Mouse (Mus musculus): ENCODE results near the gene Itga1. TPM values are rescaled to one million over a fixed set of nuclear protein-coding genes. Genes with fewer than 3 reads are reported as not detected.
A peak's percentile ranks its signal among the peaks of the same experiment; 100 is the strongest.

The Itga1 gene
- polyA plus RNA-seq, 1 experiment from 2014 or later = 59.2 TPM

- no peak for ATAC-seq
Measured at GRCm38 (mm10) chr13:115127826-115128225, 26.1 kb upstream of the Itga1 start.

GRCm38 (mm10) chr13:115126534-115126933, 24.8 kb upstream of the Itga1 start:
- no peaks in the 10 kb centered on the region for H3K27me3 ChIP-seq
- ATAC-seq (no peak), DNase-seq (ENCODE audit: low read depth, low spot score) (no peak)
- POLR2A ChIA-PET = no interaction called here
- TF ChIP-seq CTCF (IDR thresholded peaks at IDR 0.05) = no peak
- CTCF ChIA-PET = interaction anchor here (1.7 kb wide), 1 partner anchor 9 kb away, joined by 4 read pairs; no protein-coding TSS in a partner anchor
- in situ Hi-C loops (cut with MboI; ENCODE audit: low pct_unique_long_range_greater_than_20kb) = no loop called here

More at GRCm38 (mm10) chr13:115127826-115128225, 26.1 kb upstream of the Itga1 start:
- ChIA-PET POLR2A (no interaction called here), CTCF (no interaction called here)
- no peaks in the 10 kb centered on the region for H3K27me3 ChIP-seq
- TF ChIP-seq CTCF (IDR thresholded peaks at IDR 0.05) = no peak
- in situ Hi-C loops (cut with MboI; ENCODE audit: low pct_unique_long_range_greater_than_20kb) = no loop called here
- DNase-seq (ENCODE audit: low read depth, low spot score) = no peak

GRCm38 (mm10) chr13:115125130-115125529, 23.4 kb upstream of the Itga1 start:
- ATAC-seq = no peak

GRCm38 (mm10) chr13:115124521-115124920, 22.8 kb upstream of the Itga1 start:
- CTCF ChIA-PET = interaction anchor here (1.5 to 2.0 kb wide), 2 partner anchors 9 to 14 kb away, joined by 3 to 5 read pairs; no protein-coding TSS in a partner anchor
- POLR2A ChIA-PET = interaction anchor here (1.2 kb wide), 1 partner anchor 15 kb away, joined by 5 read pairs; no protein-coding TSS in a partner anchor
- ATAC-seq = no peak
- in situ Hi-C loops (cut with MboI; ENCODE audit: low pct_unique_long_range_greater_than_20kb) = loop anchor here (25.0 kb wide), 1 partner anchor 1588 kb away; no protein-coding TSS in a partner anchor
- no peak for DNase-seq (ENCODE audit: low read depth, low spot score)
- no peaks in the 10 kb centered on the region for H3K27me3 ChIP-seq
- TF ChIP-seq CTCF (IDR thresholded peaks at IDR 0.05) = no peak

More at GRCm38 (mm10) chr13:115125130-115125529, 23.4 kb upstream of the Itga1 start:
- no peaks in the 10 kb centered on the region for H3K27me3 ChIP-seq
- ChIA-PET CTCF (interaction anchor here (1.0 to 1.5 kb wide), 4 partner anchors 9 to 42 kb away, joined by 3 to 6 read pairs (median 3); no protein-coding TSS in a partner anchor), POLR2A (no interaction called here)
- TF ChIP-seq CTCF (IDR thresholded peaks at IDR 0.05) = no peak
- DNase-seq (ENCODE audit: low read depth, low spot score) = no peak
- in situ Hi-C loops (cut with MboI; ENCODE audit: low pct_unique_long_range_greater_than_20kb) = no loop called here

DNA sequence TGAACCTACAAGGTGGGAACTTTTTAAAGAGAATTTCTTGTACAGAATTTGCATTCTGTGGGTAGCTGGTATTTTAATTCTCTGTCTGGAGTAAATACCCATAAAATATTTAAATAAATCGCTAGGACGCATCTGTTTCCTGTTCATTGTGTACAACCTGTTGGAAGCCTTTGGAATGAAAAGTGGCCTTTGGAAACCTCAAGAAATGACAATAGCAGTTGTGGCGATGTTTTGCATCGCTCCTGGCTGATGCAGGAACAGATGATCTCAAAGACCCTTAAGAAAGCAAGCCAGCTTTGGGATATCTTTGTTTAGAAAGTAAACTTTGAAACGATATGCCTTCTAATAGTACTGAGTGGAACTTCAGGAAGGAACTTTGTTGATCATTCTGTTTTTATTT, 17.0 kb upstream of the Itga1 start:
- TF ChIP-seq CTCF (IDR thresholded peaks at IDR 0.05) = no peak
- ChIA-PET CTCF (interaction anchor here (0.8 kb wide), 1 partner anchor 87 kb away, joined by 3 read pairs; no protein-coding TSS in a partner anchor), POLR2A (no interaction called here)
- H3K27me3 ChIP-seq = no peaks in the 10 kb centered on the region
- no peak for ATAC-seq
- DNase-seq (ENCODE audit: low read depth, low spot score) = no peak
- in situ Hi-C loops (cut with MboI; ENCODE audit: low pct_unique_long_range_greater_than_20kb) = loop anchor here (25.0 kb wide), 1 partner anchor 1594 kb away; no protein-coding TSS in a partner anchor

DNA sequence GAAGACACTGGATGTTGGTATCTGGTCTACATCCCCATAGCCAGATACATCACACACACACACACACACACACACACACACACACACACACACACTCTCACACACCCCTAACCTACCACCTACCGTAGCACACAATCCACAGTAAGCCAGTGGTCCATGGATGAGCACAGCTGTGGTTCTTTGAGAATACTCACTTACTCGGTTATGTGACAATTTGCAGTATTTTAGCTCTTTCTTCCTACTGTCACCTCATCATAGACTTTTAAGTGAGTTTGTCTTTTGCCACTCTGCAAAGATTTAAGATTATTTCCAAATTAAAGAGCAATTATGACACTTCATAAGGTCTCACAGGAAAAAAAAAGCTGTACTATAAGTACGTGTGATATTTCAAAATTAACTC, 16.4 kb upstream of the Itga1 start:
- TF ChIP-seq CTCF (IDR thresholded peaks at IDR 0.05) = no peak
- CTCF ChIA-PET = interaction anchor here (0.8 to 1.2 kb wide), 3 partner anchors 8 to 88 kb away, joined by 3 to 4 read pairs (median 3); no protein-coding TSS in a partner anchor
- POLR2A ChIA-PET = interaction anchor here (0.6 kb wide), 1 partner anchor 610 kb away, joined by 4 read pairs; no protein-coding TSS in a partner anchor
- H3K27me3 ChIP-seq = no peaks in the 10 kb centered on the region
- in situ Hi-C loops (cut with MboI; ENCODE audit: low pct_unique_long_range_greater_than_20kb) = loop anchor here (25.0 kb wide), 1 partner anchor 1594 kb away; no protein-coding TSS in a partner anchor
- ATAC-seq (no peak), DNase-seq (ENCODE audit: low read depth, low spot score) (no peak)

DNA sequence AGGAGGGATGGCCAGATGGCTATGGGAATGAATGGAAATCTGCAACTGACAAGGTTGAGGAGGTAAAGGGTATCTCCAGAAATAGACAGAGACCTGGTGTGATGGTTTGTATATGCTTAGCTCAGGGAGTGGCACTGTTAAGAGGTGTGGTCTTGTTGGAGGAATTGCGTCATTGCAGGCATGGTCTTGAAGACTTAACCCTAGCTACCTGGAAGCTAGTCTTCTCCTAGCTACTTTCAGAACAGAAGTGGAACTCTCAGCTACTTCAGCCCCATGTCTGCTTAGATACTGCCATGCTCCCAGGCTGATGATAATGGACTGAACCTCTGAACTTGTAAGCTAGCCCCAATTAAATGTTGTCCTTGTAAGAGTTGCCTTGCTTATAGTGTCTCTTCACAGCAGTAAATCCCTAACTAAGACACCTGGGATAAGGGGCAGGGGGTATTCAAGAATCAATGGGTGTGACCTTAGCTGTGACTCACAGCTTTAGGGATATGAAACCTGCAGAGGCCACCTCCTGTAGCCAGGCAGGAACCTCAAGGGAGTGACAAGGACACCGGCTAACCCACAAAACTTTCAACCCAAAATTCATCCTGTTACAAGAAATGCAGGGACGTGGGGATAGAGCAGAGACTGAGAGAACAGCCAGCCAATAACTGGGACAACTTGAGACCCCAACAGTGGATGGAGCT, 15.3 kb upstream of the Itga1 start:
- ATAC-seq = no peak
- in situ Hi-C loops (cut with MboI; ENCODE audit: low pct_unique_long_range_greater_than_20kb) = loop anchor here (25.0 kb wide), 1 partner anchor 1595 kb away; no protein-coding TSS in a partner anchor
- CTCF ChIA-PET = interaction anchor here (1.0 to 1.5 kb wide), 4 partner anchors 10 to 70 kb away, joined by 3 to 4 read pairs (median 3); no protein-coding TSS in a partner anchor

GRCm38 (mm10) chr13:115109628-115110027, 7.9 kb upstream of the Itga1 start:
- TF ChIP-seq CTCF (IDR thresholded peaks at IDR 0.05) = no peak
- ChIA-PET CTCF (interaction anchor here (1.2 to 2.0 kb wide), 3 partner anchors 9 to 14 kb away, joined by 4 to 9 read pairs (median 5); no protein-coding TSS in a partner anchor), POLR2A (interaction anchor here (1.7 kb wide), 1 partner anchor 14 kb away, joined by 5 read pairs; no protein-coding TSS in a partner anchor)
- ATAC-seq = peak; percentile 96
- no peaks in the 10 kb centered on the region for H3K27me3 ChIP-seq
- in situ Hi-C loops (cut with MboI; ENCODE audit: low pct_unique_long_range_greater_than_20kb) = loop anchor here (5.0 to 25.0 kb wide), 2 partner anchors 103 to 1603 kb away; no protein-coding TSS in a partner anchor
- DNase-seq (ENCODE audit: low read depth, low spot score) = peak; percentile 71

More for the DNA sequence above, 15.3 kb upstream of the Itga1 start:
- no peaks in the 10 kb centered on the region for H3K27me3 ChIP-seq
- no peak for TF ChIP-seq CTCF (IDR thresholded peaks at IDR 0.05)
- POLR2A ChIA-PET = interaction anchor here (0.6 kb wide), 1 partner anchor 611 kb away, joined by 4 read pairs; no protein-coding TSS in a partner anchor
- DNase-seq (ENCODE audit: low read depth, low spot score) = no peak

GRCm38 (mm10) chr13:115107436-115107835, 5.7 kb upstream of the Itga1 start:
- CTCF ChIA-PET = interaction anchor here (1.4 kb wide), 1 partner anchor 119 kb away, joined by 4 read pairs; no protein-coding TSS in a partner anchor
- DNase-seq (ENCODE audit: low read depth, low spot score) (no peak), ATAC-seq (no peak)
- POLR2A ChIA-PET = no interaction called here
- in situ Hi-C loops (cut with MboI; ENCODE audit: low pct_unique_long_range_greater_than_20kb) = loop anchor here (5.0 to 25.0 kb wide), 2 partner anchors 105 to 1605 kb away; no protein-coding TSS in a partner anchor
- TF ChIP-seq CTCF (IDR thresholded peaks at IDR 0.05) = no peak
- H3K27me3 ChIP-seq = no peaks in the 10 kb centered on the region

GRCm38 (mm10) chr13:115106183-115106582, 4.4 kb upstream of the Itga1 start:
- ATAC-seq = no peak
- no peak for TF ChIP-seq CTCF (IDR thresholded peaks at IDR 0.05)
- POLR2A ChIA-PET = no interaction called here
- no peaks in the 10 kb centered on the region for H3K27me3 ChIP-seq
- DNase-seq (ENCODE audit: low read depth, low spot score) = no peak
- CTCF ChIA-PET = interaction anchor here (1.4 kb wide), 1 partner anchor 118 kb away, joined by 4 read pairs; no protein-coding TSS in a partner anchor
- in situ Hi-C loops (cut with MboI; ENCODE audit: low pct_unique_long_range_greater_than_20kb) = loop anchor here (5.0 to 25.0 kb wide), 2 partner anchors 106 to 1606 kb away; no protein-coding TSS in a partner anchor

Data from Patski (cell line).